Mouse (Mus musculus) stomach, embryonic 15.5 days (tissue): ENCODE data around the gene Stard3. TPM values are rescaled to one million over a fixed set of nuclear protein-coding genes. Genes with fewer than 3 reads are reported as not detected.
A peak's percentile ranks its signal among the peaks of the same experiment; 100 is the strongest.

Experiments used
- ATAC-seq: fragments of 200-750 bp; cut with Nextera tagmentation; 2 replicates; pipeline ENCODE4 v1.8.0; 2017; ENCODE audit warnings: low read depth, moderate number of reproducible peaks, moderate TSS enrichment; ENCODE audit not compliant: insufficient read depth, low FRiP score
- H3K27ac ChIP-seq: fragments of 300-500 bp; sonication (generic); 2 replicates; pipeline ENCODE4 v1.5.1; 2015; ENCODE audit warnings: mild to moderate bottlenecking, inconsistent platforms
- H3K27me3 ChIP-seq: fragments of 300-500 bp; sonication (generic); replicated peaks from 2 replicates; pipeline ENCODE4 v1.6.1; 2015; ENCODE audit warnings: inconsistent platforms
- H3K36me3 ChIP-seq: fragments of 300-500 bp; sonication (generic); 2 replicates; pipeline ENCODE4 v1.6.1; 2015; ENCODE audit warnings: inconsistent platforms
- H3K4me1 ChIP-seq: fragments of 300-500 bp; sonication (generic); 2 replicates; pipeline ENCODE4 v1.6.1; 2015; ENCODE audit warnings: inconsistent platforms
- H3K4me2 ChIP-seq: fragments of 300-500 bp; sonication (generic); 2 replicates; pipeline ENCODE4 v1.6.1; 2015; ENCODE audit warnings: mild to moderate bottlenecking, inconsistent platforms
- H3K4me3 ChIP-seq: fragments of 300-500 bp; sonication (generic); replicated peaks from 2 replicates; pipeline ENCODE4 v1.5.1; 2015; ENCODE audit warnings: inconsistent platforms
- H3K9ac ChIP-seq: fragments of 300-500 bp; sonication (generic); 2 replicates; pipeline ENCODE4 v1.6.1; 2015; ENCODE audit warnings: inconsistent platforms
- H3K9me3 ChIP-seq: fragments of 300-500 bp; sonication (generic); 2 replicates; pipeline ENCODE4 v1.6.1; 2016; ENCODE audit warnings: inconsistent platforms
- WGBS: fragments of 180-500 bp; shearing (Covaris S2); methylation state at CpG from one replicate; pipeline ENCODE4 v1.1.7; 2015; 5-methylcytosine and 5-hydroxymethylcytosine counted together
- polyA plus RNA-seq: library from polyadenylated mRNA; unstranded; fragments of >200 nt; fragmentation: Nextera tagmentation; extraction: Ambion mirVana; gene quantifications from 2 replicates; pipeline ENCODE4 v1.2.1, GENCODE M21; 2015

Gene Stard3
- 41.1 and 46.4 TPM in 2 replicates for polyA plus RNA-seq

DNA sequence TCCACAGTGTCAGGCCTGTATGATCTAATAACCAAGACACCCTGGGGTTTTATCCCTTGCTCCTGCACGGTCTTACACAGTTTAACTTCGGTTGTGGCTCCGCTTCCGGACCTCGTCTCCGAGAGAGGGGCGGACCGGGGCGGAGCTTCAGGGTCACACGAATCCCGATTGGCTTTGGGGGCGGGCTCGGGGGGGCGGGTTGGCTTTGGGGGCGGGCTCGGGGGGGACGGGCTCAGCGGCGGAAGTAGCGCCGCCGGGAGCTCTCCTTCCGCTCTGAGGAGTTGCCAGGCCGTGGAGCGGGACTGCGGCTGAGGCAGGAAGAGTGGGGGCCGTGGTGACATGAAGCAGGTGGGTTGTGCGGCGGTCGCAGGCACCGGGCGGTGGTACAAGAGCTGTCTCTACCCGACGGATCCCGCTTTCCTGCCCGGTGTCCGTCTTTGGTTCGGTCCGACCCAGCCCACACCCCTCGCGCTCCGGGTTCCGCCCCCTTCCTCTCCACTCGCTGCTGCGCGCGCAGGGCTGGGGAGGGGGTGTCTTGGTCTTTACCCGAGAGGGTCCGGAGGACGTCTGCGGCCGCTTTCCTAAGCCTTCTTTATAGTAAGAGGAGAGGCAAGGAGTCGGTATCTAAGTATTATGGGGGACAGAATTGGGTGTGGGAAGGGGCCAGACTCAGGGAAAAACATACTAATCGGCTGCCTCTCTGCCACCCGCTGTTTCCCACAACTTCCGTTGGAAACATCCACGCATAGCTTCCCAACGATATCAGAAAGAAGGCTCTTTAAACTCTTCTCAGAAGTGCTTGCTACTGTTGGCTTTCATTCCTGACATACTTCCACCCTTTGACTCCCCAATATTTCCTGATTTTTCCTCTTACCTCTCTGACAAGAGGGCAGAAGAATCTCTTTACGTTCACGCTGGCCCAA lies at the start of gene Stard3:
Gene Stard3 (plus strand): TSS at position 208 of the 923 bp plus-strand sequence.
- ATAC-seq: peak; percentile 76
- Histone ChIP-seq H3K4me1 (peaks cover 55% of the 10 kb centered on the region), H3K27ac (peak within 1 kb of the TSS; percentile 94), H3K36me3 (no peaks in the 10 kb centered on the region), H3K4me2 (peak within 1 kb of the TSS; percentile 80), H3K27me3 (no peaks in the 10 kb centered on the region), H3K4me3 (peak within 1 kb of the TSS; percentile 82), H3K9me3 (no peaks in the 10 kb centered on the region), H3K9ac (peak within 1 kb of the TSS; percentile 82)
- WGBS: under 1% methylated on average over 60 of the region's 60 CpGs

DNA sequence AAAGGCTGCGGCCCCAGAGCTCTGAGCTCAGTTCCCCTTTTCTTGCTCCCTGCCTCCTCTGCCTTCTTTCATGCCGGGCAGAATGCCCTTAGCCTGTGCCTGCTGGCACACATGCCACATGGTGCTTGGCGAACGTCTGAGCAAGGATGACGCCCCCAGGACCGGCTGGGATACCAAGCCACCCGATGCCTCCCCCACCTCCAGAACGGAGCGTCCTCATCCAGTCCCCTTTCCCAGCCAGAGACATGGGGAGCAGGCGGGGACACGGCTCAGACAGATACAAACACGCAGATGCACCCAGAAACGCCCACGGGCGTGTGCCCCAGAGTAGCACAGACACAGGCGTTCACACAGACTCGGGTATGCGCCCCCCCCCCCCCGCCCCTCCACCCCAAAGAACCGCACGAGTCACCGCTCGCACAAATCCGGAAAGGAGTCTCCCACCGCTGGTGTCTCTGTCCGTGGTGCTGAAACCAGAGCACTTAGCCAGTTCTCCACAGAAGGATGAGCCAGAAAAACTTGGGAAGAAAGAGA lies 44.3 kb upstream of the Stard3 start:
- no peak overlapping the region for H3K27ac ChIP-seq
- 0 out of 2 replicates have a peak overlapping the region, but pooled peaks have one; percentile 22 for H3K4me2 ChIP-seq

DNA sequence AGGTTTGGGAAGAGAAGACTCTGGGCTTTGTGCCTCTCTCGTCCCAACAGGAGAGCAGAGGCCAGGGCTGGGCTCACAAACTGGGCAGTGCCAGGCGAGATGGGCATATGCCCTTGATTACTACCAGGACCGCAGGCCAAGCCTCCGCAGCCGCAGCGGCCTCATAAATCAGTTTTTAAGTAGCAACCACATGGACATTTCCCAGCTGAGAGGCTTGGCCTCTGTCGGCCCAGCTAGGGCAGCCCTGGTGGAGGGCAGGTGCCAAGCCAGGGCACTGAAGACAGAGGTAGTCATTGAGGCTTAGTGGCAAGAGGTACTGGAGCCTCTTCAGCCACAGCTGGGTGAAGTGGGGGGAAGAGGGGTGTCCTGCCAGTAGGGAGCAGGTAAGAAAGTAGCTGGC lies 40.7 kb upstream of the Stard3 start:
- no peak overlapping the region for H3K27ac ChIP-seq
- no peak for ATAC-seq
- H3K4me1 ChIP-seq: peaks cover 3% of the 10 kb centered on the region; the same call in 1 of the 2 replicates
- H3K4me2 ChIP-seq: no peak overlapping the region
- 7% methylated on average over 7 of the region's 7 CpGs for WGBS
- peaks cover 90% of the 10 kb centered on the region for H3K27me3 ChIP-seq
- no peak overlapping the region for H3K9ac ChIP-seq
- no peak overlapping the region for H3K4me3 ChIP-seq
- no peaks in the 10 kb centered on the region for H3K9me3 ChIP-seq
- H3K36me3 ChIP-seq: no peaks in the 10 kb centered on the region

More for the DNA sequence above, 44.3 kb upstream of the Stard3 start:
- no peak overlapping the region for H3K9ac ChIP-seq
- peaks cover 54% of the 10 kb centered on the region for H3K27me3 ChIP-seq
- ATAC-seq: no peak
- H3K4me1 ChIP-seq: peaks cover 3% of the 10 kb centered on the region; the same call in 1 of the 2 replicates
- H3K36me3 ChIP-seq: no peaks in the 10 kb centered on the region
- no peak overlapping the region for H3K4me3 ChIP-seq
- 2% methylated on average over 26 of the region's 26 CpGs for WGBS
- no peaks in the 10 kb centered on the region for H3K9me3 ChIP-seq

DNA sequence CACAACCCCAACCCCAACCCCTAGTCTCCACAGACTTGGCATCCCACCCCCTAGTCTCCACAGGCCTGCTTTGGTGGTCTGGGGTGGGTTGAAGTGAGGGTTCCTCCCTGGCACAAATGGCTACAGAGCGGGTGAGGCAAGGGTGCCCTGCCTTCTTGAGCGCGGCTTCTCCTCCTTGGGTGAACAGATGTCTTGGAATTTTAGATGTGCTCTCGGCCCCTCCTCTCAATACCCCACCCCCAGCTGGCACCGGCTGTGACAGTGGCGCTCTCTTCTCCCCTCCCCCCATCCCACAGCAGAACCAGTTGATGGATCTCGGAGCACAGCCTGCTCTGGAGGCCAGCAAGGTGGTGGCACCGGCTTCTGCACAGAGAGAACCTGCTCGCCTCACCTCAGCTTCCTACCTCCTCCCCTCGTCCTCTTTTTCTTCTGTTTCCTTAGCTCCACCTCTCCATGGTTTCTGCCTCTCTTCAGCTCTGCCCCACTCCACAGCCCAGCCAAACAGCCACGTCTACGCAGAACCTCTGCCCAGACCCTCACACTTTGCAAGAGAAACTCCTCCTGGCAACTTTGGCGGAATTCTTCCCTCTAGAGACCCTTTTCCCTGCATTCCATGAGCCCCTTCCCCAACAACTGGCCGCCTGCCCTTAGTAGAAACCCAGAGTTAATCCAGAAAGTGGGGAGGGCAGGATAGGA lies 39.6 kb upstream of the Stard3 start:
- H3K27me3 ChIP-seq: peaks cover 96% of the 10 kb centered on the region
- 3% methylated on average over 14 of the region's 14 CpGs for WGBS
- H3K4me3 ChIP-seq: no peak overlapping the region
- no peaks in the 10 kb centered on the region for H3K9me3 ChIP-seq
- peaks cover 3% of the 10 kb centered on the region; the same call in 1 of the 2 replicates for H3K4me1 ChIP-seq
- no peaks in the 10 kb centered on the region for H3K36me3 ChIP-seq
- H3K27ac ChIP-seq: no peak overlapping the region
- H3K4me2 ChIP-seq: no peak overlapping the region
- no peak overlapping the region for H3K9ac ChIP-seq
- ATAC-seq: no peak

DNA sequence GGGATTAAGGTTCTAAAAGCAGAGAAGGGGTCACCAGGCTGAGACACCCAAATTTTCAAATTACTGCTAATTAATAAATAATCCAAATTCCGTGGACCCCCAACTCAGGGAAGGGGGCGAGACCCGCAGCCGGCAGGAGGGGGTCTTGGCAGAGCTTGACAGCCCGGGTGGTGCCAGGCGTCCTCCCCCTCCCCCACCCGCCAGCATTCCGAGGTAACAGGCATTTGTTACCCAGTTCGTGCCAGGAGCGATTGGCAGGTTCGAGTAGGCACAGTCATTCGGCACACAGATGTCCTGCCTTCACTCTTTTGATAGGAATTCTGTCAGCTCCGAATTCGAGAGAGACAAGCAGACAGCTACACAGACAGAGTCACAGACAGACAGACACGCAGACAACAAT lies 39.0 kb upstream of the Stard3 start:
- Histone ChIP-seq H3K36me3 (no peaks in the 10 kb centered on the region), H3K9ac (no peak overlapping the region), H3K27ac (no peak overlapping the region), H3K9me3 (no peaks in the 10 kb centered on the region), H3K4me3 (no peak overlapping the region), H3K4me2 (no peak overlapping the region), H3K4me1 (no peaks in the 10 kb centered on the region), H3K27me3 (peaks cover 98% of the 10 kb centered on the region)
- WGBS: 4% methylated on average over 15 of the region's 15 CpGs
- no peak for ATAC-seq

DNA sequence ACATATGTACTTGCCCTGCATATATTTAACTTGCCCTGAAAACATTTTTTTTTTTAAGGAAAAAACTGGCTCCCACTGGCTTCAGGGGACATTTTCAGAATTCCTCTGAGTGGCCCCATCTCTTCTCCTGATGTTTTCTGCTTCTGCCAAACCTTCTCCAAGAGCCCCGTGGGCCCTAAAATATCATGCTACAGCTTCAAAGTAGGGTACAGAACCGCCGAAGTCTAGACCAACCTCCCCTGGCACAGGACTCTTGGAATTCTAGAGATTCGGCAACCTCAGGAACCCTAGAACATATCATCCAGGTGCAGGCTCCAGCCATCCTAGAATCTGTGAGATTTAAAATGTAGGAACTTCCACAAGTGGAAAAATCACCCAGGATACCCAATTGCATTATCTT lies 38.6 kb upstream of the Stard3 start:
- Histone ChIP-seq H3K9ac (no peak overlapping the region), H3K36me3 (no peaks in the 10 kb centered on the region), H3K4me2 (no peak overlapping the region), H3K4me1 (no peaks in the 10 kb centered on the region), H3K4me3 (no peak overlapping the region), H3K27ac (no peak overlapping the region), H3K27me3 (peaks cover 98% of the 10 kb centered on the region), H3K9me3 (no peaks in the 10 kb centered on the region)
- no peak for ATAC-seq
- 23% methylated on average over 4 of the region's 4 CpGs for WGBS

DNA sequence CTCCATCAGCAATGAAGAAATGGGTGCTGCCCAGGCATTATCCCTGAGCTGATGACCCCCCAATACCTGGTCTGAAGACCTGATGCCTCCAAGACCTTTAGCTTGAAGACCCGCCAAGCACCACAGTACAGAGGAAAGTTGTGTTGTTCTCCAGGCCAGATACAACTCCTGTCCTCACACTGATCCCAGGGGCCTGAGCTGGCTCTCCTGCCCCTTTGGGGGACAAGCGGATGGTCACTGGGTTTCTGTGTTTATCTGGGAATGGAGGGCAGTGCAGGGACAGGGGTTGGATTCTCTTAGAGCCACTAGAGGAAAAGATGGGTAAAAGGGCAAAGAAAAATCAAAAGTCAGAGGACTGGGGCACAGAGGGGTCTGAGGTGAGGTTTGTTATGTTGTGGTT lies 38.2 kb upstream of the Stard3 start:
- ATAC-seq: no peak
- Histone ChIP-seq H3K9me3 (no peaks in the 10 kb centered on the region), H3K4me2 (no peak overlapping the region), H3K36me3 (no peaks in the 10 kb centered on the region), H3K9ac (no peak overlapping the region), H3K4me1 (no peaks in the 10 kb centered on the region), H3K27me3 (peaks cover 98% of the 10 kb centered on the region), H3K27ac (no peak overlapping the region), H3K4me3 (no peak overlapping the region)
- WGBS: 7% methylated on average over 2 of the region's 2 CpGs

DNA sequence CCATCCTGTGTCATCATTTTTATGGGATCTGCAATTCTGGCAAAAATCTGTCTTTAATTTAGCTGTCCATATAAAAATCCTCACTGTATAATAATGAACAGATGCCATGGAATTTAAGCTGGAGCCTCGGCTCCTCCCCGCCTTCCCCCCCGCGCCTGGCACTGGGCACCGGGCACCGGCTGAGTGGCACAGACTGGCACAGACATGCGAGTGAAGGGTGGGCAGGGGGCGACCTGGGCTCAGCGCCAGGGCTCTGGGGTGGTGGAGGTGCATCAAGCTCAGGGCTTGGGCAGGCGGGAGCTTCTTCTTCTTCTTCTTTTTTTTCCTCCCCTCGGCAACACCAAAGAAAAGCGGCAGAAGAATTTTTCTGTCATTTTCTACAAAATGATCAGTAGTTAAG lies 37.8 kb upstream of the Stard3 start:
- H3K4me1 ChIP-seq: no peaks in the 10 kb centered on the region
- WGBS: 14% methylated on average over 12 of the region's 12 CpGs
- no peak overlapping the region for H3K27ac ChIP-seq
- ATAC-seq: no peak
- no peak overlapping the region for H3K4me3 ChIP-seq
- no peak overlapping the region for H3K9ac ChIP-seq
- H3K36me3 ChIP-seq: no peaks in the 10 kb centered on the region
- H3K9me3 ChIP-seq: no peaks in the 10 kb centered on the region
- peaks cover 99% of the 10 kb centered on the region for H3K27me3 ChIP-seq
- no peak overlapping the region for H3K4me2 ChIP-seq

DNA sequence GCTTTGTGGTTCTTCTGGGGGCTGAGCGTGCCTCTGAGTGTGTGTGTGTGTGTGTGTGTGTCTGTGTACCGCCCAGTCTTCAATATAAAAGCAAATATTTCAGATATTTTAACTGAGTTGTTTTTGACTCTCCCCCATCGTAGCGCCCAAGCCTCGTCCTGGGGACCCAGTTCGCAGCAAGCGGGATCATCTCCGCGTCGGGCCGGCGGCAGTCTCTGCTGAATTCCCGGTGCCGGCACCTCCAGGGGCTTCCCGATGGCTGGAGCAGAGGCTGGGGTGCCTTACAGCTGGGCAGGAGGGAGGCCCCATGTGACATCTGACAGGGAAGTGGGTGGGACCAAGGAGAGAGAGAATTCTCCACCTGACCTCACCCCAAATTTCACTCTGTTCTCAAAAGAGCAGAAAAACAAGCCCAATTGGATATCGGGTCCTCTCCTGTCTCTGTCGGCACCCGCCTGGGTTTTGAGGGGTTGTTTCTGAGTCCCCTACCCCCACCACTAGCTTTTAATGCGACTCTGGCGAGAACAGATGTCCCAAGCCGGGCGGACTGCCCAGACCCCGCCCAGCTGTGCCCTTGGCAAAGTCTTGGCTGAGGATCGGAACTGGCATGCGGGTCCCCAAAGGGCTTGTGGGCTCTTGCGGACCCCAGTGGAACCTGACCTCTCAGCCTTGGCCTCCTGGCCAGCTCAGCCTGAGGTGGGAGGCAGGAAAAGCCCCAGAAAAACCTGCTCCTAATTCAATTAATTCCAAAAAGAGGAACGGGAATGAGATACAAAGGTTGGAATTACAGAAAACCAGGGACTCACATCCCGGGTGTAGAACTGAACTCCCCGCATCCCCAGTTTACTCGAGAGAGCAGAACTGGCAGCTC lies 37.1 kb upstream of the Stard3 start:
- no peaks in the 10 kb centered on the region for H3K4me1 ChIP-seq
- H3K27ac ChIP-seq: no peak overlapping the region
- H3K9me3 ChIP-seq: no peaks in the 10 kb centered on the region
- no peaks in the 10 kb centered on the region for H3K36me3 ChIP-seq
- ATAC-seq: no peak
- H3K27me3 ChIP-seq: peaks cover 99% of the 10 kb centered on the region
- H3K4me3 ChIP-seq: no peak overlapping the region
- no peak overlapping the region for H3K4me2 ChIP-seq
- 2% methylated on average over 30 of the region's 30 CpGs for WGBS
- no peak overlapping the region for H3K9ac ChIP-seq

DNA sequence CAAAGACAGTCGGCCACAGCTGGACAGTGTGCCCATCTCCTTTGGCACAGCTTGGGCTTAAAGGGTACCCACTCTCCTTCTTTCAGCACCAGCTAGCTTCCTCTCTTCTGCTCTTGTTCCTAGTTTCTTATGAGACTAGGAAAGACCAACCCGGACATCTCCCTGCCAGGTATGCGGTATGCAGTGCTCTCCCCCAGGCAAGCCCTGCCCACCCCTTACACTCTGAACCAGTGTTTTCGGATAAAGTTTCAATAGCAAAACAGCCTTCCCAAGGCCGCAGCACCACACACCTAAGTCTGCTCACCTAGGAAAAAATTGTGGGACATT lies 36.5 kb upstream of the Stard3 start:
- 1% methylated on average over 5 of the region's 5 CpGs for WGBS
- H3K27me3 ChIP-seq: peaks cover 98% of the 10 kb centered on the region

DNA sequence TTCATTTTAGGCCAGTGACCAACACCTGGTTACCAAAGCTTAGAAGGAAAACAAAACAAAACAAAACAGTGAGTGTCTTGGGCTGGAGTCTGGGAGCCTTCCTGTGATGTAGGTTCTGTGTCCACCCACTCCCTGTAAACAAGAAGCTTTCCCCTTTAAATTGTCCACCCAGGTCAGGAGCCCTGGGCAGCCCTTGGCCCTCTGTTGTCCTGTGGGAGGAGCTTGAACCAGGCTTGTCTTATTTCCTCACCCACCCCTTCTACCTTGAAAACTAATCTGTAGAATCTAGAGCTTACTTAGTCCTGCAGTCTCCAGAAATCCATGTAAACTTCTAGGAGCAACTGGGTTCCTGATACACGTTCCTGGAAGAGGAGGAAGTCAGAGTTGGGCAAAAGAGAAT lies 36.0 kb upstream of the Stard3 start:
- ATAC-seq: no peak

More for the DNA sequence above, 36.5 kb upstream of the Stard3 start:
- Histone ChIP-seq H3K9ac (no peak overlapping the region), H3K4me3 (no peak overlapping the region), H3K27ac (no peak overlapping the region), H3K4me1 (no peaks in the 10 kb centered on the region), H3K9me3 (no peaks in the 10 kb centered on the region), H3K4me2 (no peak overlapping the region), H3K36me3 (no peaks in the 10 kb centered on the region)
- ATAC-seq: no peak

More for the DNA sequence above, 36.0 kb upstream of the Stard3 start:
- Histone ChIP-seq H3K27me3 (peaks cover 98% of the 10 kb centered on the region), H3K4me2 (no peak overlapping the region), H3K4me3 (no peak overlapping the region), H3K36me3 (no peaks in the 10 kb centered on the region), H3K27ac (no peak overlapping the region), H3K9ac (no peak overlapping the region), H3K9me3 (no peaks in the 10 kb centered on the region), H3K4me1 (peaks cover 4% of the 10 kb centered on the region)
- 5% methylated on average over 1 of the region's 1 CpGs for WGBS
